Mouse (Mus musculus) C2C12 (cell line): ENCODE data around the gene Hoxa5.

Source experiments
- CEBPB ChIP-seq: IDR thresholded peaks from one replicate; pipeline ENCODE4 v1.6.1; 2011; ENCODE audit warnings: low read depth, mild to moderate bottlenecking, control low read depth, moderate library complexity
- CTCF ChIP-seq: IDR thresholded peaks from one replicate; pipeline ENCODE4 v1.5.1; 2011; ENCODE audit not compliant: control insufficient read depth, insufficient read depth, insufficient read length
- MAX ChIP-seq: IDR thresholded peaks from one replicate; pipeline ENCODE4 v1.6.1; 2011; ENCODE audit warnings: mild to moderate bottlenecking, control low read depth
- MYOD1 ChIP-seq: IDR thresholded peaks from one replicate; pipeline ENCODE4 v1.6.1; 2011; ENCODE audit warnings: low read depth; ENCODE audit not compliant: control insufficient read depth, insufficient read length
- MYOG ChIP-seq: IDR thresholded peaks from one replicate; pipeline ENCODE4 v1.6.1; 2011; ENCODE audit not compliant: control insufficient read depth, insufficient read length; ENCODE audit errors: extremely low read depth
- USF1 ChIP-seq: IDR thresholded peaks from one replicate; pipeline ENCODE4 v1.6.1; 2011; ENCODE audit warnings: low read depth, mild to moderate bottlenecking, control low read depth, moderate library complexity

DNA sequence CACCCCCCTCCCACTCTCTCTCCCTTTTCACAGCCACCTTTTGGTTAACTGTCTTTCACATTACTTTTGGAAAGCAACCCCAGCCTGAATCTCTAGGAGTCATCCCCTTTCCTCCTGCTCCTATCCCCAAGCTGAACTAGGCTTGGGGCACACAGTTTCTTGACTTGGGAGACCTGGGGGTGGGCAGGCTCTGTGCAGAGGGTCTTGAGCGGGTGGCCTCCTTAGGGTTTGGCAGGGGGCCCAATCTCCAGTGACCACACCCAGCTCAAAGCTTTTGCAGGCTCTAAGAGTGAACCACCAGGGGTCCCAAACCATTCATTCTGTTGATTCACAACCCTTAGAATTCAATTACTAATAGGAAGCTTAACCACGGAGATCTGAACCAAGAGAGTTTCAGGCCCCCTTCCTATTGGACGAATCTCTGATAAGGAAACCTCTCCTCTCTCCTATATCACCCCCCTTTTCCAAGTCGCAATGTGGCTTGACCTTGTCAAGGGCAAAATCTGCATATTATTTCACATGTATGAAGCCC lies 38.5 kb upstream of the Hoxa5 start:
- TF ChIP-seq USF1 (no peak), CTCF (no peak), MAX (no peak), CEBPB (no peak), MYOG (no peak), MYOD1 (no peak)
